Mouse (Mus musculus): ENCODE results near the gene Cplx2. TPM values are rescaled to one million over a fixed set of nuclear protein-coding genes. Genes with fewer than 3 reads are reported as not detected.
A peak's percentile ranks its signal among the peaks of the same experiment; 100 is the strongest.

Cplx2 gene
- total and polyA plus RNA-seq, 2 experiments from 2014 or later: 1.7 to 7.6 TPM

- ATAC-seq (ENCODE audit: insufficient read depth, low read depth): no peak
- Histone ChIP-seq H3K36me3 (replicated peaks; ENCODE audit: control insufficient read depth, insufficient read depth, low read length) (no peaks in the 10 kb centered on the region), H3K4me3 (ENCODE audit: low read depth, low read length) (no peak overlapping the region), H3K9me3 (replicated peaks; ENCODE audit: control insufficient read depth, low read length) (peaks cover 3% of the 10 kb centered on the region; the same call in 1 of the 2 replicates), H3K27ac (ENCODE audit: low read depth) (no peak overlapping the region), H3K9ac (replicated peaks; ENCODE audit: low read depth, low read length) (no peak overlapping the region), H3K4me1 (ENCODE audit: control insufficient read depth, insufficient read depth) (no peaks in the 10 kb centered on the region), H3K27me3 (ENCODE audit: control insufficient read depth, insufficient read depth, low read length) (peaks cover 10% of the 10 kb centered on the region; the same call in 1 of the 2 replicates), H3K4me2 (ENCODE audit: low read depth, low read length) (no peak overlapping the region)
- no peak for DNase-seq (ENCODE audit: low spot score)
- TF ChIP-seq EP300 (IDR thresholded peaks at IDR 0.05; ENCODE audit: low read depth) (no peak), CTCF (IDR thresholded peaks at IDR 0.05; ENCODE audit: low read depth) (no peak)
- 64% methylated on average over 3 of the region's 3 CpGs for WGBS
Measured at GRCm38 (mm10) chr13:54378051-54378450, 6.9 kb downstream of the Cplx2 start.

- Histone ChIP-seq H3K9me3 (replicated peaks; ENCODE audit: control insufficient read depth, low read length) (peaks cover 3% of the 10 kb centered on the region; the same call in 1 of the 2 replicates), H3K27me3 (ENCODE audit: control insufficient read depth, insufficient read depth, low read length) (no peaks in the 10 kb centered on the region), H3K4me2 (ENCODE audit: low read depth, low read length) (no peak overlapping the region), H3K27ac (ENCODE audit: low read depth) (no peak overlapping the region), H3K4me1 (ENCODE audit: control insufficient read depth, insufficient read depth) (no peaks in the 10 kb centered on the region), H3K36me3 (replicated peaks; ENCODE audit: control insufficient read depth, insufficient read depth, low read length) (no peaks in the 10 kb centered on the region), H3K9ac (replicated peaks; ENCODE audit: low read depth, low read length) (no peak overlapping the region), H3K4me3 (ENCODE audit: low read depth, low read length) (no peak overlapping the region)
- WGBS: 77% methylated on average over 5 of the region's 5 CpGs
- DNase-seq (ENCODE audit: low spot score) (no peak), ATAC-seq (ENCODE audit: insufficient read depth, low read depth) (no peak)
- TF ChIP-seq EP300 (IDR thresholded peaks at IDR 0.05; ENCODE audit: low read depth) (no peak), CTCF (IDR thresholded peaks at IDR 0.05; ENCODE audit: low read depth) (no peak)
Measured at GRCm38 (mm10) chr13:54380421-54380820, 9.3 kb downstream of the Cplx2 start.

GRCm38 (mm10) chr13:54381396-54381795 lies 10.2 kb downstream of the Cplx2 start:
- no peak overlapping the region for H3K27ac ChIP-seq (ENCODE audit: low read depth)
- 0 out of 2 replicates have a peak, but pooled peaks cover 2% of the 10 kb centered on the region for H3K27me3 ChIP-seq (ENCODE audit: control insufficient read depth, insufficient read depth, low read length)
- H3K9me3 ChIP-seq (replicated peaks; ENCODE audit: control insufficient read depth, low read length): peaks cover 3% of the 10 kb centered on the region; the same call in 1 of the 2 replicates
- DNase-seq (ENCODE audit: low spot score) (no peak), ATAC-seq (ENCODE audit: insufficient read depth, low read depth) (no peak)
- H3K9ac ChIP-seq (replicated peaks; ENCODE audit: low read depth, low read length): no peak overlapping the region
- H3K4me3 ChIP-seq (ENCODE audit: low read depth, low read length): no peak overlapping the region
- 77% methylated on average over 8 of the region's 8 CpGs for WGBS
- no peaks in the 10 kb centered on the region for H3K36me3 ChIP-seq (replicated peaks; ENCODE audit: control insufficient read depth, insufficient read depth, low read length)
- H3K4me1 ChIP-seq (ENCODE audit: control insufficient read depth, insufficient read depth): no peaks in the 10 kb centered on the region
- H3K4me2 ChIP-seq (ENCODE audit: low read depth, low read length): no peak overlapping the region
- TF ChIP-seq EP300 (IDR thresholded peaks at IDR 0.05; ENCODE audit: low read depth) (no peak), CTCF (IDR thresholded peaks at IDR 0.05; ENCODE audit: low read depth) (no peak)

- no peak overlapping the region for H3K9ac ChIP-seq (replicated peaks; ENCODE audit: low read depth, low read length)
Measured at GRCm38 (mm10) chr13:54383531-54383930, 12.4 kb downstream of the Cplx2 start.

GRCm38 (mm10) chr13:54384518-54384917 lies 13.4 kb downstream of the Cplx2 start:
- H3K9me3 ChIP-seq (replicated peaks; ENCODE audit: control insufficient read depth, low read length): no peaks in the 10 kb centered on the region
- 0 out of 2 replicates have a peak, but pooled peaks cover 3% of the 10 kb centered on the region for H3K27me3 ChIP-seq (ENCODE audit: control insufficient read depth, insufficient read depth, low read length)
- 27% methylated on average over 5 of the region's 5 CpGs for WGBS
- TF ChIP-seq EP300 (IDR thresholded peaks at IDR 0.05; ENCODE audit: low read depth) (no peak), CTCF (IDR thresholded peaks at IDR 0.05; ENCODE audit: low read depth) (no peak)
- no peak overlapping the region for H3K9ac ChIP-seq (replicated peaks; ENCODE audit: low read depth, low read length)
- ATAC-seq (ENCODE audit: insufficient read depth, low read depth) (no peak), DNase-seq (ENCODE audit: low spot score) (no peak)
- no peak overlapping the region for H3K4me3 ChIP-seq (ENCODE audit: low read depth, low read length)
- H3K4me1 ChIP-seq (ENCODE audit: control insufficient read depth, insufficient read depth): no peaks in the 10 kb centered on the region
- no peaks in the 10 kb centered on the region for H3K36me3 ChIP-seq (replicated peaks; ENCODE audit: control insufficient read depth, insufficient read depth, low read length)
- peak overlapping the region; percentile 32 for H3K4me2 ChIP-seq (ENCODE audit: low read depth, low read length)
- no peak overlapping the region for H3K27ac ChIP-seq (ENCODE audit: low read depth)

More at GRCm38 (mm10) chr13:54383531-54383930, 12.4 kb downstream of the Cplx2 start:
- Histone ChIP-seq H3K36me3 (replicated peaks; ENCODE audit: control insufficient read depth, insufficient read depth, low read length) (no peaks in the 10 kb centered on the region), H3K27me3 (ENCODE audit: control insufficient read depth, insufficient read depth, low read length) (0 out of 2 replicates have a peak, but pooled peaks cover 3% of the 10 kb centered on the region), H3K27ac (ENCODE audit: low read depth) (no peak overlapping the region), H3K9me3 (replicated peaks; ENCODE audit: control insufficient read depth, low read length) (no peaks in the 10 kb centered on the region), H3K4me3 (ENCODE audit: low read depth, low read length) (no peak overlapping the region), H3K4me1 (ENCODE audit: control insufficient read depth, insufficient read depth) (no peaks in the 10 kb centered on the region), H3K4me2 (ENCODE audit: low read depth, low read length) (no peak overlapping the region)
- DNase-seq (ENCODE audit: low spot score) (no peak), ATAC-seq (ENCODE audit: insufficient read depth, low read depth) (no peak)
- TF ChIP-seq EP300 (IDR thresholded peaks at IDR 0.05; ENCODE audit: low read depth) (no peak), CTCF (IDR thresholded peaks at IDR 0.05; ENCODE audit: low read depth) (no peak)
- WGBS: 59% methylated on average over 5 of the region's 5 CpGs
